Mouse (Mus musculus): ENCODE results near the gene Luzp1. TPM values are rescaled to one million over a fixed set of nuclear protein-coding genes. Genes with fewer than 3 reads are reported as not detected.

Gene Luzp1
- total RNA-seq (2021): 10 to 100 TPM; 17.0 to 18.2 TPM
- long read RNA-seq, experiment 1, partial matches to known transcripts: 0 of 1 reads
- long read RNA-seq, experiment 1, other reads (novel, unspliced or antisense): 1 of 1 reads
- long read RNA-seq, experiment 2, full-length matches to known transcripts: 2 of 3 reads
- long read RNA-seq, experiment 2, partial matches to known transcripts: 0 of 3 reads
- long read RNA-seq, experiment 2, other reads (novel, unspliced or antisense): 1 of 3 reads

- DNase-seq: peak; percentile 93
These were observed at the start of gene Luzp1 for GRCm38 (mm10) chr4:136469371-136469903. Luzp1 (plus strand) TSS chr4:136469761.

GRCm38 (mm10) chr4:136423224-136423623, 46.3 kb upstream of the Luzp1 start, which contains the start of gene Htr1d:
Htr1d (plus strand) TSS chr4:136423524.
- DNase-seq: no peak

- no peak for DNase-seq
These were observed 45.2 kb upstream of the Luzp1 start for GRCm38 (mm10) chr4:136424120-136424999.

GRCm38 (mm10) chr4:136425000-136425288, 44.6 kb upstream of the Luzp1 start:
- no peak for DNase-seq

- no peak for DNase-seq
These were observed 38.8 kb upstream of the Luzp1 start for GRCm38 (mm10) chr4:136430609-136431375.

- no peak for DNase-seq
These were observed 38.2 kb upstream of the Luzp1 start for GRCm38 (mm10) chr4:136431376-136431693.

- DNase-seq: no peak
These were observed 35.5 kb upstream of the Luzp1 start for GRCm38 (mm10) chr4:136434029-136434428.

GRCm38 (mm10) chr4:136439106-136439505, 30.5 kb upstream of the Luzp1 start:
- no peak for DNase-seq

- DNase-seq: no peak
These were observed 28.1 kb upstream of the Luzp1 start for GRCm38 (mm10) chr4:136441354-136442043.

- DNase-seq: no peak
These were observed 25.0 kb upstream of the Luzp1 start for GRCm38 (mm10) chr4:136444561-136444960.

- DNase-seq: no peak
These were observed 19.8 kb upstream of the Luzp1 start for GRCm38 (mm10) chr4:136449795-136450194.

- no peak for DNase-seq
These were observed 19.3 kb upstream of the Luzp1 start for GRCm38 (mm10) chr4:136450271-136450670.

- no peak for DNase-seq
These were observed 18.0 kb upstream of the Luzp1 start for GRCm38 (mm10) chr4:136451564-136451963.

GRCm38 (mm10) chr4:136452286-136452685, 17.3 kb upstream of the Luzp1 start:
- no peak for DNase-seq

GRCm38 (mm10) chr4:136452792-136453191, 16.8 kb upstream of the Luzp1 start:
- no peak for DNase-seq

GRCm38 (mm10) chr4:136454850-136455260, 14.7 kb upstream of the Luzp1 start:
- DNase-seq: peak; percentile 35

- no peak for DNase-seq
These were observed 12.9 kb upstream of the Luzp1 start for GRCm38 (mm10) chr4:136456516-136457218.

GRCm38 (mm10) chr4:136458276-136458675, 11.3 kb upstream of the Luzp1 start:
- no peak for DNase-seq

GRCm38 (mm10) chr4:136459210-136459609, 10.4 kb upstream of the Luzp1 start:
- DNase-seq: no peak

GRCm38 (mm10) chr4:136461206-136461605, 8.4 kb upstream of the Luzp1 start:
- no peak for DNase-seq

GRCm38 (mm10) chr4:136461761-136462085, 7.8 kb upstream of the Luzp1 start:
- DNase-seq: no peak

Data from gastrocnemius, postnatal 25 days (tissue).